Mouse (Mus musculus) heart, embryonic 14.5 days (tissue): ENCODE data around the gene Grm5. TPM values are rescaled to one million over a fixed set of nuclear protein-coding genes. Genes with fewer than 3 reads are reported as not detected.
A peak's percentile ranks its signal among the peaks of the same experiment; 100 is the strongest.

Experiments
- ATAC-seq: fragments of 200-750 bp; cut with Nextera tagmentation; 2 replicates; pipeline ENCODE4 v1.8.0; 2017; ENCODE audit warnings: low read depth, moderate TSS enrichment; ENCODE audit not compliant: insufficient number of reproducible peaks, insufficient read depth, low FRiP score
- H3K27ac ChIP-seq, 2 experiments: fragments of 200-500 bp in 1 of 2; fragments of 300-500 bp in 1 of 2; sonication (generic) in 1 of 2; replicated peaks in 1 of 2; 2 replicates each; pipeline ENCODE4 v1.5.1; 2012 to 2014; ENCODE audit warnings: low read depth in 2 of 2, low read length in 2 of 2, control low read depth in 1 of 2, mild to moderate bottlenecking in 1 of 2, mixed read lengths in 1 of 2; ENCODE audit not compliant: control insufficient read depth in 1 of 2, insufficient read depth in 1 of 2
- H3K27me3 ChIP-seq: fragments of 300-500 bp; sonication (generic); 2 replicates; pipeline ENCODE4 v1.6.1; 2014; ENCODE audit warnings: mild to moderate bottlenecking, low read length, control low read depth; ENCODE audit not compliant: control insufficient read depth, insufficient read depth
- H3K36me3 ChIP-seq: fragments of 300-500 bp; sonication (generic); 2 replicates; pipeline ENCODE4 v1.6.1; 2014; ENCODE audit warnings: mild to moderate bottlenecking, control low read depth, low read length, mixed read lengths; ENCODE audit not compliant: control insufficient read depth, insufficient read depth
- H3K4me1 ChIP-seq, 2 experiments: fragments of 200-500 bp in 1 of 2; fragments of 300-500 bp in 1 of 2; sonication (generic) in 1 of 2; 2 replicates each; pipeline ENCODE4 v1.6.1; 2012 to 2014; ENCODE audit warnings: low read length in 2 of 2, control low read depth in 1 of 2, mixed read lengths in 1 of 2; ENCODE audit not compliant: control insufficient read depth in 2 of 2, insufficient read depth in 2 of 2
- H3K4me2 ChIP-seq: fragments of 300-500 bp; sonication (generic); 2 replicates; pipeline ENCODE4 v1.6.1; 2014; ENCODE audit warnings: mild to moderate bottlenecking, low read length
- H3K4me3 ChIP-seq, 2 experiments: fragments of 200-500 bp in 1 of 2; fragments of 300-500 bp in 1 of 2; sonication (generic) in 1 of 2; 2 replicates each; pipeline ENCODE4 v1.5.1; 2012 to 2014; ENCODE audit warnings: low read length in 2 of 2, mild to moderate bottlenecking in 2 of 2, control low read depth in 1 of 2, low read depth in 1 of 2, moderate library complexity in 1 of 2; ENCODE audit not compliant: control insufficient read depth in 1 of 2, insufficient read depth in 1 of 2
- H3K9ac ChIP-seq: fragments of 300-500 bp; sonication (generic); 2 replicates; pipeline ENCODE4 v1.6.1; 2014; ENCODE audit warnings: mild to moderate bottlenecking, low read length
- H3K9me3 ChIP-seq: fragments of 300-500 bp; sonication (generic); 2 replicates; pipeline ENCODE4 v1.6.1; 2016; ENCODE audit warnings: low read length, control low read depth; ENCODE audit not compliant: control insufficient read depth
- WGBS: fragments of 180-500 bp; shearing (Covaris S2); extraction: QIAGEN DNeasy Blood & Tissue Kit; methylation state at CpG from one replicate; pipeline ENCODE4 v1.1.7; 2014; 5-methylcytosine and 5-hydroxymethylcytosine counted together
- polyA plus RNA-seq: library from polyadenylated mRNA; unstranded; fragments of >200 nt; fragmentation: Nextera tagmentation; extraction: Ambion mirVana; gene quantifications from 2 replicates; pipeline ENCODE4 v1.2.1, GENCODE M21; 2014

The Grm5 gene
- polyA plus RNA-seq: not detected in 2 replicates

DNA sequence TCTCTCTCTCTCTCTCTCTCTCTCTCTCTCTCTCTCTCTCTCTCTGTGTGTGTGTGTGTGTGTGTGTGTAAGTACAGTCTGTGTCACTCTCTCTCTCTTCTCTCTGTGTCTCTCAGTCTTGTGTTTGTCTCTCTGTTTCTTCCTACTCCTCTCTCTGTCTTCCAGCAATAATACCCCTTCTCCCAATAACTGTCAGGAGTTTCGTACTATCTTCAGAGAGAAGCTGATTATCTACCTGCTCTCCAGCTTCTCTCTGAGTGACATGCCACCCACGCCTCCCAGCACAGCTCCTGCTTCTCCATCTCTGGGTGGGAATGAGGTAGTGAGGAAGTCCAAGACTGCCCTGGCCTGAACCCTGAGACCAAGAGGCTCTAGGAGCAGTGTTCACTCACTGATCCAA, at the start of gene Grm5:
TSS of gene Grm5 (plus strand) at position 301 of the 400 bp plus-strand sequence.
- Histone ChIP-seq H3K4me1 (no peaks in the 10 kb centered on the region), H3K27ac (no peak within 1 kb of the TSS), H3K4me3 (no peak within 1 kb of the TSS), H3K36me3 (no peaks in the 10 kb centered on the region), H3K9ac (no peak within 1 kb of the TSS), H3K9me3 (no peaks in the 10 kb centered on the region), H3K27me3 (peaks cover 20% of the 10 kb centered on the region), H3K4me2 (peak within 1 kb of the TSS; percentile 25; the same call in 1 of the 2 replicates)
- WGBS: 13% methylated on average over 2 of the region's 2 CpGs
- ATAC-seq: no peak

GRCm38 (mm10) chr7:87539031-87539430, 44.9 kb upstream of the Grm5 start:
- no peaks in the 10 kb centered on the region for H3K27me3 ChIP-seq
- no peaks in the 10 kb centered on the region for H3K9me3 ChIP-seq
- no peak overlapping the region for H3K4me2 ChIP-seq
- no peaks in the 10 kb centered on the region for H3K36me3 ChIP-seq
- H3K27ac ChIP-seq: no peak overlapping the region
- no peak overlapping the region for H3K9ac ChIP-seq
- no peak for ATAC-seq
- no peak overlapping the region for H3K4me3 ChIP-seq
- no peaks in the 10 kb centered on the region for H3K4me1 ChIP-seq

DNA sequence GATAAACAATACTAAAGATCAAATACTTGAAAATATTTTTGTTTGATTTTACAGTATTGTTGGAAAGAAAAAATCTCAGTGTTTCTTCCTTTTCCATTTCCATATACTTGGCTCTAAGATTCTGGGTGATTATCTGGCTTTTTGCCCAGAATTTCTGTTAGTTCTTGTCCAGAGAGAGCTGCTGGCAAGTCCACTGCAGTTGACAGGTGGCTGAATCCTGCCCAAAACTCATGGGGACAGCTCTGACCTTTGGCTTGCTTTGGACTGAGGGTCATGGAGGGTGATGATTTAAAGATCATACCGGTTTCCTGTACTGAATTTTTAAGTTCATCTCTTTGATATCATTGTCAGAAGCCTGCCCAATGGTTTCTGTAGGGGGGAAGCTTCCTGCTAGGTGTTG, 18.7 kb upstream of the Grm5 start:
- H3K4me2 ChIP-seq: no peak overlapping the region
- WGBS: 31% methylated on average over 1 of the region's 1 CpGs
- H3K9me3 ChIP-seq: no peaks in the 10 kb centered on the region
- no peaks in the 10 kb centered on the region for H3K4me1 ChIP-seq
- no peak overlapping the region for H3K4me3 ChIP-seq
- H3K27ac ChIP-seq: no peak overlapping the region
- no peak overlapping the region for H3K9ac ChIP-seq
- H3K36me3 ChIP-seq: no peaks in the 10 kb centered on the region
- no peaks in the 10 kb centered on the region for H3K27me3 ChIP-seq
- no peak for ATAC-seq

DNA sequence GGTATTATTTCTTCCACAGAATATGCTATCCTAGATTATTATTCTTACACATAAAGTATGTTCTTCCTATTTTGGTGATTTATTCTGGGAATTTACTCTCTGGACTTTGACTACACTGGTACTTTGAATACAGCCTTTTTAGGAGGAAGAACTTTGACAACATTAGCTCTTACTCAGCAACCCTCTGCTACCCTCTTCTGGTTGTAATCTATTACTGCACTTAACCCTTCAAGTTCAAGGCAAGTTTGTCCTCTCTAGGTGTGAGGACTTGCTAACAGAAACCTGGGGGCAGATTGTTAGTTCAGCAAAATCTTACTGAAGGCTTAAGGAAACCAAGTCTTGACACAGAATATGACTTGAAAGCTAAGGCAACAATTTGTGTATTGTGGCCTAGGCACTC, 17.5 kb upstream of the Grm5 start:
- no peak overlapping the region for H3K4me3 ChIP-seq
- H3K4me2 ChIP-seq: no peak overlapping the region
- no peaks in the 10 kb centered on the region for H3K27me3 ChIP-seq
- no peak overlapping the region for H3K27ac ChIP-seq
- H3K36me3 ChIP-seq: no peaks in the 10 kb centered on the region
- no peak overlapping the region for H3K9ac ChIP-seq
- H3K4me1 ChIP-seq: no peaks in the 10 kb centered on the region
- ATAC-seq: no peak
- no peaks in the 10 kb centered on the region for H3K9me3 ChIP-seq

DNA sequence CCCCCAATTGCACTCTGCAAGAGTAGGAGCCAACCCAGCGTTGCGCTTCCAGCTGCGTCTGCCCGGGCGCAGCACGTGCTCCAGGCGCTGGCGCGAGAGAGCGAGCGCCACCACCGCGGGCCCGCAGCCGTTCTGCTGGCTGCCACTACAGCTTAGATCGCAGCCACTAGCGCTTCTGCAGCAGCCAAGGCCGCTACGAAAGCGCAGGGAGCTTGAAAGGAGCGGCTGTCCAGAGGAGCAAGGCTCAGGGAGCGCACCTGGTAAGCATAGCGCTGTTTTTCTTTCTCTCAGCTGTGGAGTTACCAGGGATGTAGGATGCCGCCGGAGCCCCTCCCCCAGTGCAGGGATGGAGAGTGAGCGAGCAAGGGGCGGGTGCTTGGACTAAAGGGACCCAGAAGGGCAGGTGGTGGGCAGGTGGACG, 323 bp downstream of the Grm5 start:
- 1% methylated on average over 28 of the region's 28 CpGs for WGBS
- Histone ChIP-seq H3K9me3 (no peaks in the 10 kb centered on the region), H3K36me3 (no peaks in the 10 kb centered on the region), H3K4me3 (no peak overlapping the region), H3K4me1 (no peaks in the 10 kb centered on the region), H3K9ac (no peak overlapping the region), H3K27me3 (peaks cover 20% of the 10 kb centered on the region), H3K4me2 (peak overlapping the region; percentile 25; the same call in 1 of the 2 replicates), H3K27ac (no peak overlapping the region)
- ATAC-seq: no peak

GRCm38 (mm10) chr7:87586271-87586937, 2.4 kb downstream of the Grm5 start:
- no peak overlapping the region for H3K9ac ChIP-seq
- H3K4me3 ChIP-seq: no peak overlapping the region
- no peaks in the 10 kb centered on the region for H3K4me1 ChIP-seq
- H3K36me3 ChIP-seq: no peaks in the 10 kb centered on the region
- no peaks in the 10 kb centered on the region for H3K9me3 ChIP-seq
- no peak overlapping the region for H3K4me2 ChIP-seq
- H3K27ac ChIP-seq: no peak overlapping the region
- no peak for ATAC-seq
- peaks cover 20% of the 10 kb centered on the region for H3K27me3 ChIP-seq
- WGBS: 14% methylated on average over 10 of the region's 10 CpGs

DNA sequence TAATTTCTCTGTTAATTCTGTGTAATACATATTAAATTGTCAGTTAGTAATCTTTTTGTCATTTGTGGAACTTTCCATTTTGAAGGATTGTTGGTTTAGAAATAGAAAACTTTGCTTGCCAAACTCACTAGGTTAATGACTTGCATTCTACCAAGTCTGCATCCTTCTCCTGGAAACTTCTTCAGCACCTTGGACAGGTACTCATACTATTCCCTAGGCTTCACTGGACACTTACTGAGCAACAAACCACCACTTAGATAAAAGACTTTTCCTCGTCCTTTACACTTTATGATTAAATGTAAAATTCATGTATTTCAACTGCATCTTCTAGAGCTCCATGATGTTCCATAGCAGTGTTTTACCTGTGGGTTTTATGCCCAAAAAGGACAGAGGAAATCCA, 4.0 kb downstream of the Grm5 start:
- Histone ChIP-seq H3K27me3 (peaks cover 20% of the 10 kb centered on the region), H3K4me2 (no peak overlapping the region), H3K36me3 (no peaks in the 10 kb centered on the region), H3K9ac (no peak overlapping the region), H3K9me3 (no peaks in the 10 kb centered on the region), H3K4me1 (no peaks in the 10 kb centered on the region), H3K4me3 (no peak overlapping the region), H3K27ac (no peak overlapping the region)
- ATAC-seq: no peak
- 25% methylated on average over 1 of the region's 1 CpGs for WGBS

DNA sequence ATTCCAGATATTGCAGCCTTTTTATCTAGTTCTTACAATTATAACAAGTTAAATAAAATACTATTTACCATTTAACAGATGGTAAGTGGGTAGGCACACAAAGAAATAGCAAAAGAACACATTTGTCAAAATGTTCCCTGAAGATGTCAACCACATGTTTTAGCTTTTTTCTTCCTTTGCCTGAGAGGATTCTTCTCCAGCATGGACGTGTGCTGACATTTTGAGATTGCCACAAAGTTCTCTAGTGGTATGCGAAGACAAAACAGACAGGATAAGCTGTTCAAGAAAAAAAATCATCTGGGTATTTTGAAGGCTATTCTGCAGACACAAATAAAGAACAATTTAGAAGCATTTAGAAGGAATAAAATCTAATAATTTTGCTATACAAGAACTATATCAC, 42.3 kb downstream of the Grm5 start:
- Histone ChIP-seq H3K27ac (no peak overlapping the region), H3K36me3 (no peaks in the 10 kb centered on the region), H3K4me2 (no peak overlapping the region), H3K9ac (no peak overlapping the region), H3K4me3 (no peak overlapping the region), H3K4me1 (no peaks in the 10 kb centered on the region), H3K9me3 (no peaks in the 10 kb centered on the region), H3K27me3 (no peaks in the 10 kb centered on the region)
- WGBS: 52% methylated on average over 2 of the region's 2 CpGs
- ATAC-seq: no peak
